Mouse (Mus musculus): ENCODE measurements around the gene Fads6.

GRCm38 (mm10) chr11:115236570-115236969 is 60.9 kb downstream of the Fads6 start:
- TF ChIP-seq EP300 (IDR thresholded peaks at IDR 0.05; ENCODE audit: low read depth in 1 of 2, low read length in 2 of 2) (no peak), MEF2A (IDR thresholded peaks at IDR 0.05; ENCODE audit: extremely low read depth, insufficient replicate concordance, low read depth, low read length, poor library complexity, severe bottlenecking) (no peak), TAL1 (IDR thresholded peaks at IDR 0.05; ENCODE audit: low read length) (no peak), GABPA (IDR thresholded peaks at IDR 0.05; ENCODE audit: low read depth, low read length) (no peak), GATA1 (IDR thresholded peaks at IDR 0.05; ENCODE audit: low read depth, low read length) (no peak), MAX (IDR thresholded peaks at IDR 0.05; ENCODE audit: low read length) (no peak), CHD2 (IDR thresholded peaks at IDR 0.05; ENCODE audit: low read length) (no peak), E2F4 (IDR thresholded peaks at IDR 0.05; ENCODE audit: borderline replicate concordance, low read depth, low read length) (no peak), CTCF (IDR thresholded peaks at IDR 0.05 in 2 of 3, conservative IDR thresholded peaks at IDR 0.05 in 1 of 3; ENCODE audit: control insufficient read depth in 1 of 3, insufficient read depth in 1 of 3, low read depth in 2 of 3, low read length in 3 of 3, poor library complexity in 1 of 3, severe bottlenecking in 1 of 3) (no peak), ZNF384 (IDR thresholded peaks at IDR 0.05; ENCODE audit: low read depth, low read length) (no peak), USF1 (IDR thresholded peaks at IDR 0.05; ENCODE audit: low read depth, low read length) (no peak), ETS1 (IDR thresholded peaks at IDR 0.05; ENCODE audit: low read depth, low read length) (no peak)
